Mouse (Mus musculus) myocyte (in vitro differentiated cells): ENCODE measurements around the gene Rdm1. TPM values are rescaled to one million over a fixed set of nuclear protein-coding genes. Genes with fewer than 3 reads are reported as not detected.
A peak's percentile ranks its signal among the peaks of the same experiment; 100 is the strongest.
"Not testable (repeated sequence)": the region's sequence is repeated elsewhere in the genome, so short reads cannot be mapped to it uniquely, and the experiment has no call there.

Source experiments
- H3K27me3 ChIP-seq: one replicate; pipeline ENCODE4 v1.6.1; 2011; ENCODE audit not compliant: control insufficient read depth, insufficient read depth, insufficient read length
- H3K36me3 ChIP-seq: one replicate; pipeline ENCODE4 v1.6.1; 2011; ENCODE audit not compliant: control insufficient read depth, insufficient read depth
- H3K4me2 ChIP-seq: one replicate; pipeline ENCODE4 v1.6.1; 2011; ENCODE audit warnings: low read depth, control low read depth
- H3K4me3 ChIP-seq: one replicate; pipeline ENCODE4 v1.5.1; 2011; ENCODE audit warnings: mild to moderate bottlenecking, control low read depth, moderate library complexity
- H3K79me2 ChIP-seq: one replicate; pipeline ENCODE4 v1.6.1; 2011; ENCODE audit not compliant: control insufficient read depth, insufficient read depth
- H3ac ChIP-seq: one replicate; pipeline ENCODE4 v1.6.1; 2011; ENCODE audit not compliant: control insufficient read depth, insufficient read length
- CEBPB ChIP-seq: IDR thresholded peaks from 2 replicates; pipeline ENCODE4 v1.6.1; 2011; ENCODE audit warnings: mild to moderate bottlenecking, moderate library complexity; ENCODE audit not compliant: poor library complexity, insufficient read depth, severe bottlenecking
- E2F4 ChIP-seq: IDR thresholded peaks from one replicate; pipeline ENCODE4 v1.6.1; 2011; ENCODE audit warnings: mild to moderate bottlenecking, control low read depth, moderate library complexity; ENCODE audit not compliant: insufficient read depth
- MAX ChIP-seq: IDR thresholded peaks from one replicate; pipeline ENCODE4 v1.6.1; 2011; ENCODE audit warnings: low read depth, mild to moderate bottlenecking, control low read depth
- MYOD1 ChIP-seq, 3 experiments: IDR thresholded peaks; one replicate each; pipeline ENCODE4 v1.6.1; 2011; ENCODE audit warnings: control low read depth in 2 of 3, low read depth in 2 of 3, mild to moderate bottlenecking in 2 of 3, moderate library complexity in 1 of 3; ENCODE audit not compliant: insufficient read length in 2 of 3, control insufficient read depth in 1 of 3
- MYOG ChIP-seq, 3 experiments: IDR thresholded peaks; one replicate each; pipeline ENCODE4 v1.6.1; 2011; ENCODE audit warnings: control low read depth in 2 of 3, low read depth in 2 of 3, mild to moderate bottlenecking in 2 of 3; ENCODE audit not compliant: insufficient read length in 2 of 3, control insufficient read depth in 1 of 3, insufficient read depth in 1 of 3
- POLR2A ChIP-seq: IDR thresholded peaks from one replicate; pipeline ENCODE4 v1.6.1; 2011; ENCODE audit warnings: low read depth, mild to moderate bottlenecking, control low read depth, moderate library complexity; ENCODE audit not compliant: insufficient read length
- POLR2AphosphoS2 ChIP-seq: IDR thresholded peaks from one replicate; pipeline ENCODE4 v1.6.1; 2011; ENCODE audit warnings: low read depth, control low read depth; ENCODE audit not compliant: insufficient read length
- REST ChIP-seq: IDR thresholded peaks from one replicate; pipeline ENCODE4 v1.6.1; 2011; ENCODE audit warnings: mild to moderate bottlenecking, control low read depth, moderate library complexity; ENCODE audit not compliant: insufficient read depth, insufficient read length
- SRF ChIP-seq: IDR thresholded peaks from one replicate; pipeline ENCODE4 v1.6.1; 2011; ENCODE audit warnings: low read depth; ENCODE audit not compliant: control insufficient read depth, insufficient read length
- TCF12 ChIP-seq: IDR thresholded peaks from one replicate; pipeline ENCODE4 v1.6.1; 2011; ENCODE audit warnings: mild to moderate bottlenecking, control low read depth; ENCODE audit not compliant: poor library complexity, insufficient read depth, severe bottlenecking
- TCF3 ChIP-seq: IDR thresholded peaks from one replicate; pipeline ENCODE4 v1.6.1; 2011; ENCODE audit warnings: low read depth, control low read depth; ENCODE audit not compliant: insufficient read length
- USF1 ChIP-seq: IDR thresholded peaks from one replicate; pipeline ENCODE4 v1.6.1; 2011; ENCODE audit warnings: low read depth, mild to moderate bottlenecking, control low read depth, moderate library complexity
- polyA plus RNA-seq: library from polyadenylated mRNA; unstranded; fragments of >200 nt; fragmentation: generic; extraction: Trizol; gene quantifications from one replicate; pipeline ENCODE4 v1.2.1, GENCODE M21; 2012; ENCODE audit warnings: missing spikeins

The Rdm1 gene
- polyA plus RNA-seq, 1 experiment, result 8.5 TPM

GRCm38 (mm10) chr11:101635660-101636059 is 8.7 kb downstream of the Rdm1 start:
- H3K27me3 ChIP-seq, result no peaks in the 10 kb centered on the region
- no peak overlapping the region for H3ac ChIP-seq
- H3K4me3 ChIP-seq, result no peak overlapping the region
- H3K4me2 ChIP-seq, result no peak overlapping the region
- H3K36me3 ChIP-seq, result no peaks in the 10 kb centered on the region
- TF ChIP-seq POLR2A (no peak), MAX (no peak), SRF (no peak), MYOG (IDR thresholded peaks at IDR 0.05; ENCODE audit: control insufficient read depth in 1 of 3, insufficient read depth in 1 of 3, insufficient read length in 2 of 3, low read depth in 2 of 3) (no peak), TCF12 (no peak)
- no peaks in the 10 kb centered on the region for H3K79me2 ChIP-seq

GRCm38 (mm10) chr11:101639761-101640160 is 12.8 kb downstream of the Rdm1 start:
- Histone ChIP-seq H3K36me3 (no peaks in the 10 kb centered on the region), H3K79me2 (no peaks in the 10 kb centered on the region), H3ac (no peak overlapping the region), H3K4me3 (no peak overlapping the region), H3K27me3 (no peaks in the 10 kb centered on the region), H3K4me2 (no peak overlapping the region)
- TF ChIP-seq E2F4 (no peak), MYOD1 (IDR thresholded peaks at IDR 0.05; ENCODE audit: control insufficient read depth in 1 of 3, insufficient read length in 2 of 3, low read depth in 2 of 3) (no peak), MYOG (IDR thresholded peaks at IDR 0.05; ENCODE audit: control insufficient read depth in 1 of 3, insufficient read depth in 1 of 3, insufficient read length in 2 of 3, low read depth in 2 of 3) (no peak), TCF3 (no peak), REST (no peak), MAX (no peak), CEBPB (no peak), POLR2AphosphoS2 (no peak), TCF12 (no peak), USF1 (no peak), POLR2A (no peak), SRF (no peak)

GRCm38 (mm10) chr11:101640857-101641709 is 14.1 kb downstream of the Rdm1 start:
- H3K4me3 ChIP-seq, result peak overlapping the region; percentile 22
- not testable (repeated sequence) for H3K36me3 ChIP-seq
- H3ac ChIP-seq, result peak overlapping the region; percentile 34

GRCm38 (mm10) chr11:101641710-101642642 is 15.0 kb downstream of the Rdm1 start:
- Histone ChIP-seq H3ac (peak overlapping the region; percentile 34), H3K4me2 (peak overlapping the region; percentile 77), H3K4me3 (peak overlapping the region; percentile 22)
- H3K27me3 ChIP-seq, H3K36me3 ChIP-seq, H3K79me2 ChIP-seq: not testable (repeated sequence)
- TF ChIP-seq POLR2AphosphoS2, result peak; percentile 59
- peak; percentile 54; the same call in 1 of the 2 replicates for TF ChIP-seq CEBPB
- peak; percentile 62 for TF ChIP-seq POLR2A

More at GRCm38 (mm10) chr11:101640857-101641709, 14.1 kb downstream of the Rdm1 start:
- not testable (repeated sequence) for H3K27me3 ChIP-seq, H3K79me2 ChIP-seq
- TF ChIP-seq POLR2A, result peak; percentile 71
- peak; percentile 56 for TF ChIP-seq POLR2AphosphoS2
- H3K4me2 ChIP-seq, result peak overlapping the region; percentile 77

- no peak overlapping the region for H3ac ChIP-seq
- H3K36me3 ChIP-seq, result no peaks in the 10 kb centered on the region
- no peak for TF ChIP-seq MAX
- no peak for TF ChIP-seq E2F4
- TF ChIP-seq SRF, result no peak
- no peak for TF ChIP-seq REST
- no peak for TF ChIP-seq TCF3
- TF ChIP-seq MYOG (IDR thresholded peaks at IDR 0.05; ENCODE audit: control insufficient read depth in 1 of 3, insufficient read depth in 1 of 3, insufficient read length in 2 of 3, low read depth in 2 of 3), result no peak
- TF ChIP-seq POLR2A, result no peak
- TF ChIP-seq CEBPB, result no peak
- no peak for TF ChIP-seq MYOD1 (IDR thresholded peaks at IDR 0.05; ENCODE audit: control insufficient read depth in 1 of 3, insufficient read length in 2 of 3, low read depth in 2 of 3)
- H3K79me2 ChIP-seq, result no peaks in the 10 kb centered on the region
- H3K4me2 ChIP-seq, result no peak overlapping the region
- no peak overlapping the region for H3K4me3 ChIP-seq
- no peaks in the 10 kb centered on the region for H3K27me3 ChIP-seq
Measured at GRCm38 (mm10) chr11:101642931-101643330, 15.9 kb downstream of the Rdm1 start.
